Mouse (Mus musculus): ENCODE results near the gene Zfp870. TPM values are rescaled to one million over a fixed set of nuclear protein-coding genes. Genes with fewer than 3 reads are reported as not detected.
A peak's percentile ranks its signal among the peaks of the same experiment; 100 is the strongest.

The Zfp870 gene
- 8.5 and 10.9 TPM in 2 replicates for polyA plus RNA-seq (2014; fragmentation: Nextera tagmentation; extraction: Ambion mirVana)

GRCm38 (mm10) chr17:32891239-32892180, at the start of gene Zfp870:
TSS of gene Zfp870 (minus strand) at chr17:32891642.
- Histone ChIP-seq H3K4me2 (ENCODE audit: low read length) (peak within 1 kb of the TSS; percentile 67), H3K36me3 (ENCODE audit: control insufficient read depth, insufficient read depth, low read length) (0 out of 2 replicates have a peak, but pooled peaks cover 2% of the 10 kb centered on the region), H3K4me1 (ENCODE audit: control insufficient read depth, insufficient read depth, low read length) (peaks cover 10% of the 10 kb centered on the region), H3K9me3 (replicated peaks; ENCODE audit: control insufficient read depth, low read length) (no peaks in the 10 kb centered on the region), H3K27me3 (replicated peaks; ENCODE audit: control insufficient read depth, insufficient read depth, low read length) (no peaks in the 10 kb centered on the region), H3K9ac (ENCODE audit: low read length) (peak within 1 kb of the TSS; percentile 75), H3K4me3 (ENCODE audit: low read depth, low read length) (peak within 1 kb of the TSS; percentile 62), H3K27ac (ENCODE audit: low read depth, low read length) (peak within 1 kb of the TSS; percentile 74)
- DNase-seq (ENCODE audit: low spot score) (peak; percentile 96), ATAC-seq (peak; percentile 98)
- WGBS: 10% methylated on average over 33 of the region's 33 CpGs

GRCm38 (mm10) chr17:32939831-32940230, 48.4 kb upstream of the Zfp870 start:
- no peak for ATAC-seq
- no peak overlapping the region for H3K27ac ChIP-seq (ENCODE audit: low read depth, low read length)
- H3K4me3 ChIP-seq (ENCODE audit: low read depth, low read length): no peak overlapping the region
- no peak overlapping the region for H3K9ac ChIP-seq (ENCODE audit: low read length)
- H3K9me3 ChIP-seq (replicated peaks; ENCODE audit: control insufficient read depth, low read length): no peaks in the 10 kb centered on the region
- no peak overlapping the region for H3K4me2 ChIP-seq (ENCODE audit: low read length)
- H3K4me1 ChIP-seq (ENCODE audit: control insufficient read depth, insufficient read depth, low read length): no peaks in the 10 kb centered on the region
- DNase-seq (ENCODE audit: low spot score): no peak
- 80% methylated on average over 4 of the region's 4 CpGs for WGBS
- no peaks in the 10 kb centered on the region for H3K36me3 ChIP-seq (ENCODE audit: control insufficient read depth, insufficient read depth, low read length)
- no peaks in the 10 kb centered on the region for H3K27me3 ChIP-seq (replicated peaks; ENCODE audit: control insufficient read depth, insufficient read depth, low read length)

GRCm38 (mm10) chr17:32927803-32928202, 36.4 kb upstream of the Zfp870 start:
- ATAC-seq: no peak
- H3K27ac ChIP-seq (ENCODE audit: low read depth, low read length): no peak overlapping the region

GRCm38 (mm10) chr17:32924658-32925312, 33.3 kb upstream of the Zfp870 start:
- WGBS: 18% methylated on average over 32 of the region's 32 CpGs
- Histone ChIP-seq H3K27ac (ENCODE audit: low read depth, low read length) (peak overlapping the region; percentile 58; the same call in 1 of the 2 replicates), H3K27me3 (replicated peaks; ENCODE audit: control insufficient read depth, insufficient read depth, low read length) (no peaks in the 10 kb centered on the region), H3K4me3 (ENCODE audit: low read depth, low read length) (peak overlapping the region; percentile 41), H3K36me3 (ENCODE audit: control insufficient read depth, insufficient read depth, low read length) (no peaks in the 10 kb centered on the region), H3K4me2 (ENCODE audit: low read length) (peak overlapping the region; percentile 70), H3K9me3 (replicated peaks; ENCODE audit: control insufficient read depth, low read length) (no peaks in the 10 kb centered on the region), H3K4me1 (ENCODE audit: control insufficient read depth, insufficient read depth, low read length) (no peaks in the 10 kb centered on the region; the same call in 1 of the 2 replicates), H3K9ac (ENCODE audit: low read length) (peak overlapping the region; percentile 71)
- DNase-seq (ENCODE audit: low spot score) (peak; percentile 83), ATAC-seq (peak; percentile 96)

More at GRCm38 (mm10) chr17:32927803-32928202, 36.4 kb upstream of the Zfp870 start:
- 86% methylated on average over 5 of the region's 5 CpGs for WGBS
- no peak overlapping the region for H3K4me2 ChIP-seq (ENCODE audit: low read length)
- no peaks in the 10 kb centered on the region; the same call in 1 of the 2 replicates for H3K4me1 ChIP-seq (ENCODE audit: control insufficient read depth, insufficient read depth, low read length)
- no peaks in the 10 kb centered on the region for H3K36me3 ChIP-seq (ENCODE audit: control insufficient read depth, insufficient read depth, low read length)
- H3K4me3 ChIP-seq (ENCODE audit: low read depth, low read length): no peak overlapping the region
- H3K9ac ChIP-seq (ENCODE audit: low read length): no peak overlapping the region
- no peaks in the 10 kb centered on the region for H3K27me3 ChIP-seq (replicated peaks; ENCODE audit: control insufficient read depth, insufficient read depth, low read length)
- H3K9me3 ChIP-seq (replicated peaks; ENCODE audit: control insufficient read depth, low read length): no peaks in the 10 kb centered on the region
- no peak for DNase-seq (ENCODE audit: low spot score)

GRCm38 (mm10) chr17:32923681-32924080, 32.2 kb upstream of the Zfp870 start:
- no peaks in the 10 kb centered on the region; the same call in 1 of the 2 replicates for H3K4me1 ChIP-seq (ENCODE audit: control insufficient read depth, insufficient read depth, low read length)
- H3K27me3 ChIP-seq (replicated peaks; ENCODE audit: control insufficient read depth, insufficient read depth, low read length): no peaks in the 10 kb centered on the region
- H3K9me3 ChIP-seq (replicated peaks; ENCODE audit: control insufficient read depth, low read length): no peaks in the 10 kb centered on the region
- no peaks in the 10 kb centered on the region for H3K36me3 ChIP-seq (ENCODE audit: control insufficient read depth, insufficient read depth, low read length)
- no peak overlapping the region for H3K4me3 ChIP-seq (ENCODE audit: low read depth, low read length)
- DNase-seq (ENCODE audit: low spot score) (no peak), ATAC-seq (no peak)
- WGBS: 94% methylated on average over 1 of the region's 1 CpGs
- no peak overlapping the region for H3K27ac ChIP-seq (ENCODE audit: low read depth, low read length)
- no peak overlapping the region for H3K9ac ChIP-seq (ENCODE audit: low read length)
- H3K4me2 ChIP-seq (ENCODE audit: low read length): no peak overlapping the region

GRCm38 (mm10) chr17:32919123-32919522, 27.7 kb upstream of the Zfp870 start:
- H3K4me1 ChIP-seq (ENCODE audit: control insufficient read depth, insufficient read depth, low read length): no peaks in the 10 kb centered on the region
- H3K36me3 ChIP-seq (ENCODE audit: control insufficient read depth, insufficient read depth, low read length): no peaks in the 10 kb centered on the region
- no peaks in the 10 kb centered on the region for H3K9me3 ChIP-seq (replicated peaks; ENCODE audit: control insufficient read depth, low read length)
- H3K4me3 ChIP-seq (ENCODE audit: low read depth, low read length): no peak overlapping the region
- no peak overlapping the region for H3K9ac ChIP-seq (ENCODE audit: low read length)
- 85% methylated on average over 2 of the region's 2 CpGs for WGBS
- H3K27me3 ChIP-seq (replicated peaks; ENCODE audit: control insufficient read depth, insufficient read depth, low read length): no peaks in the 10 kb centered on the region
- H3K4me2 ChIP-seq (ENCODE audit: low read length): no peak overlapping the region
- no peak for ATAC-seq
- DNase-seq (ENCODE audit: low spot score): no peak
- no peak overlapping the region for H3K27ac ChIP-seq (ENCODE audit: low read depth, low read length)

- H3K36me3 ChIP-seq (ENCODE audit: control insufficient read depth, insufficient read depth, low read length): no peaks in the 10 kb centered on the region
- WGBS: 59% methylated on average over 2 of the region's 2 CpGs
- no peaks in the 10 kb centered on the region for H3K27me3 ChIP-seq (replicated peaks; ENCODE audit: control insufficient read depth, insufficient read depth, low read length)
- no peak within 1 kb of the TSS for H3K27ac ChIP-seq (ENCODE audit: low read depth, low read length)
- H3K9ac ChIP-seq (ENCODE audit: low read length): no peak within 1 kb of the TSS
- no peak within 1 kb of the TSS for H3K4me2 ChIP-seq (ENCODE audit: low read length)
- ATAC-seq (no peak), DNase-seq (ENCODE audit: low spot score) (peak; percentile 19)
- no peaks in the 10 kb centered on the region for H3K9me3 ChIP-seq (replicated peaks; ENCODE audit: control insufficient read depth, low read length)
- no peak within 1 kb of the TSS for H3K4me3 ChIP-seq (ENCODE audit: low read depth, low read length)
- H3K4me1 ChIP-seq (ENCODE audit: control insufficient read depth, insufficient read depth, low read length): no peaks in the 10 kb centered on the region
Measured at GRCm38 (mm10) chr17:32917131-32917530, 25.7 kb upstream of the Zfp870 start, which contains the start of gene Cyp4f14. TSS of gene Cyp4f14 (minus strand) at chr17:32917342.

- H3K9ac ChIP-seq (ENCODE audit: low read length): no peak overlapping the region
- H3K4me1 ChIP-seq (ENCODE audit: control insufficient read depth, insufficient read depth, low read length): no peaks in the 10 kb centered on the region
- H3K27ac ChIP-seq (ENCODE audit: low read depth, low read length): no peak overlapping the region
- no peak overlapping the region for H3K4me2 ChIP-seq (ENCODE audit: low read length)
- H3K9me3 ChIP-seq (replicated peaks; ENCODE audit: control insufficient read depth, low read length): no peaks in the 10 kb centered on the region
- H3K27me3 ChIP-seq (replicated peaks; ENCODE audit: control insufficient read depth, insufficient read depth, low read length): no peaks in the 10 kb centered on the region; the same call in 1 of the 2 replicates
- DNase-seq (ENCODE audit: low spot score) (no peak), ATAC-seq (no peak)
- H3K4me3 ChIP-seq (ENCODE audit: low read depth, low read length): no peak overlapping the region
- WGBS: 86% methylated on average over 1 of the region's 1 CpGs
- no peaks in the 10 kb centered on the region for H3K36me3 ChIP-seq (ENCODE audit: control insufficient read depth, insufficient read depth, low read length)
Measured at GRCm38 (mm10) chr17:32916075-32916474, 24.6 kb upstream of the Zfp870 start.
